Mouse (Mus musculus) stomach, embryonic 15.5 days (tissue): Measurements from ENCODE around the gene Cgref1. TPM values are rescaled to one million over a fixed set of nuclear protein-coding genes. Genes with fewer than 3 reads are reported as not detected.

Experiments
- ATAC-seq: fragments of 200-750 bp; cut with Nextera tagmentation; 2 replicates; pipeline ENCODE4 v1.8.0; 2017; ENCODE audit warnings: low read depth, moderate number of reproducible peaks, moderate TSS enrichment; ENCODE audit not compliant: insufficient read depth, low FRiP score
- H3K27ac ChIP-seq: fragments of 300-500 bp; sonication (generic); 2 replicates; pipeline ENCODE4 v1.5.1; 2015; ENCODE audit warnings: mild to moderate bottlenecking, inconsistent platforms
- H3K27me3 ChIP-seq: fragments of 300-500 bp; sonication (generic); replicated peaks from 2 replicates; pipeline ENCODE4 v1.6.1; 2015; ENCODE audit warnings: inconsistent platforms
- H3K36me3 ChIP-seq: fragments of 300-500 bp; sonication (generic); 2 replicates; pipeline ENCODE4 v1.6.1; 2015; ENCODE audit warnings: inconsistent platforms
- H3K4me1 ChIP-seq: fragments of 300-500 bp; sonication (generic); 2 replicates; pipeline ENCODE4 v1.6.1; 2015; ENCODE audit warnings: inconsistent platforms
- H3K4me2 ChIP-seq: fragments of 300-500 bp; sonication (generic); 2 replicates; pipeline ENCODE4 v1.6.1; 2015; ENCODE audit warnings: mild to moderate bottlenecking, inconsistent platforms
- H3K4me3 ChIP-seq: fragments of 300-500 bp; sonication (generic); replicated peaks from 2 replicates; pipeline ENCODE4 v1.5.1; 2015; ENCODE audit warnings: inconsistent platforms
- H3K9ac ChIP-seq: fragments of 300-500 bp; sonication (generic); 2 replicates; pipeline ENCODE4 v1.6.1; 2015; ENCODE audit warnings: inconsistent platforms
- H3K9me3 ChIP-seq: fragments of 300-500 bp; sonication (generic); 2 replicates; pipeline ENCODE4 v1.6.1; 2016; ENCODE audit warnings: inconsistent platforms
- WGBS: fragments of 180-500 bp; shearing (Covaris S2); methylation state at CpG from one replicate; pipeline ENCODE4 v1.1.7; 2015; 5-methylcytosine and 5-hydroxymethylcytosine counted together
- polyA plus RNA-seq: library from polyadenylated mRNA; unstranded; fragments of >200 nt; fragmentation: Nextera tagmentation; extraction: Ambion mirVana; gene quantifications from 2 replicates; pipeline ENCODE4 v1.2.1, GENCODE M21; 2015

Cgref1 gene
- polyA plus RNA-seq, 1 experiment from 2014 or later, result 11.7 TPM

- Histone ChIP-seq H3K4me2 (peak overlapping the region; percentile 81), H3K36me3 (peaks cover 27% of the 10 kb centered on the region), H3K27ac (peak overlapping the region; percentile 95), H3K4me1 (peaks cover 60% of the 10 kb centered on the region), H3K27me3 (no peaks in the 10 kb centered on the region), H3K9me3 (no peaks in the 10 kb centered on the region), H3K9ac (peak overlapping the region; percentile 61), H3K4me3 (peak overlapping the region; percentile 53)
- ATAC-seq, result no peak
- WGBS, result 28% methylated on average over 6 of the region's 6 CpGs
Measured at GRCm38 (mm10) chr5:30914849-30915248, 30.5 kb downstream of the Cgref1 start.

GRCm38 (mm10) chr5:30914101-30914635 is 31.2 kb downstream of the Cgref1 start:
- Histone ChIP-seq H3K27ac (peak overlapping the region; percentile 95), H3K4me1 (peaks cover 64% of the 10 kb centered on the region), H3K36me3 (peaks cover 22% of the 10 kb centered on the region), H3K9me3 (no peaks in the 10 kb centered on the region), H3K27me3 (no peaks in the 10 kb centered on the region), H3K9ac (peak overlapping the region; percentile 61), H3K4me2 (peak overlapping the region; percentile 81), H3K4me3 (peak overlapping the region; percentile 53)
- 32% methylated on average over 7 of the region's 7 CpGs for WGBS
- ATAC-seq, result no peak

GRCm38 (mm10) chr5:30913060-30913841 is 32.1 kb downstream of the Cgref1 start, which contains the start of gene Emilin1:
Gene Emilin1, plus strand, starts transcription at chr5:30913402.
- Histone ChIP-seq H3K27ac (peak within 1 kb of the TSS; percentile 95), H3K4me3 (peak within 1 kb of the TSS; percentile 53), H3K4me1 (peaks cover 64% of the 10 kb centered on the region), H3K9ac (peak within 1 kb of the TSS; percentile 61), H3K36me3 (peaks cover 13% of the 10 kb centered on the region), H3K9me3 (no peaks in the 10 kb centered on the region), H3K4me2 (peak within 1 kb of the TSS; percentile 81), H3K27me3 (no peaks in the 10 kb centered on the region)
- WGBS, result 16% methylated on average over 13 of the region's 13 CpGs
- peak; percentile 63 for ATAC-seq

GRCm38 (mm10) chr5:30912156-30912555 is 33.2 kb downstream of the Cgref1 start:
- H3K36me3 ChIP-seq, result 0 out of 2 replicates have a peak, but pooled peaks cover 4% of the 10 kb centered on the region
- 48% methylated on average over 5 of the region's 5 CpGs for WGBS
- no peak overlapping the region for H3K4me2 ChIP-seq
- no peak overlapping the region for H3K9ac ChIP-seq
- peak overlapping the region; percentile 95 for H3K27ac ChIP-seq
- H3K4me3 ChIP-seq, result no peak overlapping the region
- H3K27me3 ChIP-seq, result no peaks in the 10 kb centered on the region
- no peak for ATAC-seq
- H3K9me3 ChIP-seq, result no peaks in the 10 kb centered on the region
- H3K4me1 ChIP-seq, result peaks cover 55% of the 10 kb centered on the region

GRCm38 (mm10) chr5:30910481-30910880 is 34.9 kb downstream of the Cgref1 start:
- H3K27me3 ChIP-seq, result no peaks in the 10 kb centered on the region
- ATAC-seq, result no peak
- H3K36me3 ChIP-seq, result no peaks in the 10 kb centered on the region
- H3K9ac ChIP-seq, result no peak overlapping the region
- H3K27ac ChIP-seq, result peak overlapping the region; percentile 68; the same call in 1 of the 2 replicates
- no peak overlapping the region for H3K4me2 ChIP-seq
- H3K4me3 ChIP-seq, result no peak overlapping the region
- peaks cover 51% of the 10 kb centered on the region for H3K4me1 ChIP-seq
- no peaks in the 10 kb centered on the region for H3K9me3 ChIP-seq

GRCm38 (mm10) chr5:30909863-30910262 is 35.5 kb downstream of the Cgref1 start:
- peaks cover 51% of the 10 kb centered on the region for H3K4me1 ChIP-seq
- H3K27me3 ChIP-seq, result no peaks in the 10 kb centered on the region
- H3K27ac ChIP-seq, result peak overlapping the region; percentile 99
- H3K9ac ChIP-seq, result no peak overlapping the region
- WGBS, result 76% methylated on average over 7 of the region's 7 CpGs
- H3K9me3 ChIP-seq, result no peaks in the 10 kb centered on the region
- peaks cover 6% of the 10 kb centered on the region; the same call in 1 of the 2 replicates for H3K36me3 ChIP-seq
- no peak overlapping the region for H3K4me2 ChIP-seq
- no peak for ATAC-seq
- H3K4me3 ChIP-seq, result no peak overlapping the region

GRCm38 (mm10) chr5:30909300-30909659 is 36.1 kb downstream of the Cgref1 start:
- WGBS, result 23% methylated on average over 7 of the region's 7 CpGs
- Histone ChIP-seq H3K4me3 (no peak overlapping the region), H3K4me1 (peaks cover 51% of the 10 kb centered on the region), H3K27ac (peak overlapping the region; percentile 99), H3K4me2 (peak overlapping the region; percentile 89; the same call in 1 of the 2 replicates), H3K27me3 (no peaks in the 10 kb centered on the region), H3K36me3 (peaks cover 11% of the 10 kb centered on the region; the same call in 1 of the 2 replicates), H3K9ac (no peak overlapping the region), H3K9me3 (no peaks in the 10 kb centered on the region)
- ATAC-seq, result no peak

GRCm38 (mm10) chr5:30908426-30909299 is 36.7 kb downstream of the Cgref1 start:
- H3K4me2 ChIP-seq, result peak overlapping the region; percentile 89
- peak overlapping the region; percentile 99 for H3K27ac ChIP-seq
- H3K4me1 ChIP-seq, result peaks cover 51% of the 10 kb centered on the region
- no peaks in the 10 kb centered on the region for H3K9me3 ChIP-seq
- H3K4me3 ChIP-seq, result peak overlapping the region; percentile 66
- H3K9ac ChIP-seq, result peak overlapping the region; percentile 45; the same call in 1 of the 2 replicates
- peaks cover 16% of the 10 kb centered on the region; the same call in 1 of the 2 replicates for H3K36me3 ChIP-seq
- ATAC-seq, result peak; percentile 57
- no peaks in the 10 kb centered on the region for H3K27me3 ChIP-seq
- 23% methylated on average over 13 of the region's 13 CpGs for WGBS

GRCm38 (mm10) chr5:30907413-30908059 is 37.9 kb downstream of the Cgref1 start, which contains the start of gene Ost4:
Gene Ost4, minus strand, starts transcription at chr5:30907788.
- peak within 1 kb of the TSS; percentile 89 for H3K4me2 ChIP-seq
- H3K27ac ChIP-seq, result peak within 1 kb of the TSS; percentile 99
- H3K4me1 ChIP-seq, result peaks cover 47% of the 10 kb centered on the region
- peak within 1 kb of the TSS; percentile 59 for H3K9ac ChIP-seq
- peak; percentile 94 for ATAC-seq
- under 1% methylated on average over 58 of the region's 58 CpGs for WGBS
- no peaks in the 10 kb centered on the region for H3K27me3 ChIP-seq
- peak within 1 kb of the TSS; percentile 66 for H3K4me3 ChIP-seq
- H3K9me3 ChIP-seq, result no peaks in the 10 kb centered on the region
- peaks cover 16% of the 10 kb centered on the region; the same call in 1 of the 2 replicates for H3K36me3 ChIP-seq

- Histone ChIP-seq H3K27ac (no peak overlapping the region), H3K9me3 (no peaks in the 10 kb centered on the region), H3K4me3 (no peak overlapping the region), H3K4me2 (no peak overlapping the region), H3K4me1 (peaks cover 14% of the 10 kb centered on the region), H3K36me3 (peaks cover 19% of the 10 kb centered on the region; the same call in 1 of the 2 replicates), H3K9ac (no peak overlapping the region), H3K27me3 (no peaks in the 10 kb centered on the region)
- WGBS, result 83% methylated on average over 5 of the region's 5 CpGs
- no peak for ATAC-seq
Measured at GRCm38 (mm10) chr5:30901860-30902259, 43.5 kb downstream of the Cgref1 start.

GRCm38 (mm10) chr5:30890375-30890774 is 55.0 kb downstream of the Cgref1 start:
- Histone ChIP-seq H3K36me3 (peaks cover 36% of the 10 kb centered on the region), H3K27ac (peak overlapping the region; percentile 99), H3K4me2 (peak overlapping the region; percentile 84), H3K9ac (no peak overlapping the region; the same call in 1 of the 2 replicates), H3K4me3 (peak overlapping the region; percentile 84), H3K4me1 (peaks cover 15% of the 10 kb centered on the region), H3K9me3 (no peaks in the 10 kb centered on the region), H3K27me3 (no peaks in the 10 kb centered on the region)
- ATAC-seq, result no peak
- 67% methylated on average over 7 of the region's 7 CpGs for WGBS
